Mouse (Mus musculus) gonadal fat pad, adult 2 months (tissue): Measurements from ENCODE around the gene Lcp1. TPM values are rescaled to one million over a fixed set of nuclear protein-coding genes. Genes with fewer than 3 reads are reported as not detected.

ENCODE experiments used
- DNase-seq: peaks from one replicate; pipeline ENCODE4 v3.0.0-alpha.2; 2012; ENCODE audit warnings: low read depth
- polyA plus RNA-seq: library from polyadenylated mRNA; depleted of rRNA; stranded (reverse); fragments of >200 nt; gene quantifications from 2 replicates; pipeline ENCODE4 v1.2.3, GENCODE M21; 2012; rRNA removed

Lcp1 gene
- polyA plus RNA-seq, 1 experiment = 56.0 TPM

DNA sequence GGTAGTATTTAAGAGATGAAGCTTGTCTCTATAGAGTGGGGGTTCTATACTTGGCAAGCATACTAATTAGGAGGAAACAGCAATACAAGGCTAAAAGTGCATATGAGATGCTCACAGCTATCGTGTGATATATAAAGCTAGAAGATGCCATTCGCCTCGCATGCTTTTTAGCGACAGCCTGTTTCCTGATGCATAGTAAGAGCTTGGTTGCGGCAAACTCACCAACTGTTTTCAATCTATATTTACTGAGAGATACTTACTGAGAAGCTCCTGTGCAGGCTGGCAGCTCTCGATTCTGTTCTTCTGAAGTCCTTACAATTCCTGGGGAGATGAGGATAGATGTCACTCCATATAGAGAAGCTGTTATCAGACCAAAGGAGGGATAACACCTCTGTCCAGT is 148.8 kb downstream of the Lcp1 start:
- DNase-seq = no peak

DNA sequence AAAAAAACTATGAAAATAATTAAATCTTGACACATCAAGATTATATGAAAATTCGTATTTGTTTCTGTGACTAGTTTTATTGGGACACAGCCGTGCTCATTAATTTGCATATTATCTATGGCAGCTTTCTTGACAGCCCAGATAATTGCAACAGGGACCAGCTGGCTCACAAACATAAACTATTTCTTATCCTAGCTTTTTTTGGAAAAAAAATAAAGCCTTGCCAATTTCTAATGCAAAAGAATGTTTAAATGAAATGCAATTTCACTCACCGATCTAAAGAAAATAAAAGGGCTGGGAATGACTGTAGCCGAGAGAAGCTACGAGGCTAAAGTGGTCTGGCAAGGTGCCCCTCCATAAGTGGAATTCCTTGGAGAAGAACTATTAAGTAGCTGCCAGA is 149.5 kb downstream of the Lcp1 start:
- no peak for DNase-seq

Other genes with a start within 250 kb of the Lcp1 start
- 7.1 and 7.2 TPM in 2 replicates for gene Lrch1, start 183.2 kb upstream of the Lcp1 start, polyA plus RNA-seq
- gene Rubcnl, start 115.1 kb upstream of the Lcp1 start, polyA plus RNA-seq = 0.86 and 1.0 TPM in 2 replicates
- gene Lrrc63, start 220 bp upstream of the Lcp1 start, polyA plus RNA-seq = 0.34 and 0.49 TPM in 2 replicates
- gene Cpb2, start 111.2 kb downstream of the Lcp1 start, polyA plus RNA-seq = 0.37 TPM in 1 of 2 replicates, not detected in the other
- gene Zc3h13, start 153.3 kb downstream of the Lcp1 start, polyA plus RNA-seq = 3.9 and 7.3 TPM in 2 replicates